Mouse (Mus musculus) heart, adult 18-20 months (tissue): Measurements from ENCODE around the gene Scfd2. TPM values are rescaled to one million over a fixed set of nuclear protein-coding genes. Genes with fewer than 3 reads are reported as not detected.
A peak's percentile ranks its signal among the peaks of the same experiment; 100 is the strongest.

Experiments used
- DNase-seq, 2 experiments: peaks; one replicate each; pipeline ENCODE4 v3.0.0; 2021 to 2022; ENCODE audit warnings: mixed read lengths in 1 of 2
- total RNA-seq, 2 experiments: library from RNA; stranded (reverse); gene quantifications; 2 replicates each; pipeline ENCODE4 v1.2.3; 2021

Gene Scfd2
- total RNA-seq, 2 experiments from 2014 or later: 11.7 to 13.8 TPM

DNA sequence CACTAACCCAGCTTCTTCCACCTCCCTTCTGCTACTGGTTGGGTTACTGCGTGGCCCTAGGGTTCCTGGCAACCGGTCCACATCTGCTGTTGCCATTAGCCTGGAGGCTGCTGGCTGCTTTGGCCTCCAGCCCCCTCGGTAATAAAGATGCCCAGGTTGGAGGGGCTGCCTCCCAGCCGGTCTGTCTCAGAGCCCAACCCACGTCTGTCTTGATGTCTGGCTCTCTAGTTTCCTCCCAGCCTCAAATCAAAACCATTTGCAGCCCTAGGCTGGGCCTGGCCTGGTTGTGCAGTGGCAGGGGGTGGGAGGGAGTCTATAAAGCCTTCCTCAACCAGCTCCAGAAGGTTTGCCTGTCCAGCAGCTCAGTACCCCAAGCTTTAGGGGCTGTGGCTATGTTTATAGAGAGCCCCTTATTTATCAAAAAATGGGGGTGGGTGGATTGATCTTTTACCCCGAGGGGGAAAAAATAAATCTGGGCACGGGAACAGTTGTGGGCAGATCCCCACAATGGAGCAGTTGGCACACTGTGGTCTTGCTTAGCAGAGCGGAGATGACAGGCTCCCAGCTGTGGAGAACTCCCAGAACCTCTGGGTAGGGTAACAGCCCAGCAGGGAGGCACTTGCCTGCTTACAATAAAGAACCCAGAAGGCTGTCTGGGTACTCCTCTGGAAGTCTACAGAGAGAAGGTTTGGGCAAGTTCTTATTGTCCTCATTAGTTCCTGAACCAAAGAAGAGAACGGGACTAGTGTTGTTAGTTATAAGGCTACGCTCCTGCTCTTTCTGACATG, 329.8 kb downstream of the Scfd2 start:
- no peak for DNase-seq

DNA sequence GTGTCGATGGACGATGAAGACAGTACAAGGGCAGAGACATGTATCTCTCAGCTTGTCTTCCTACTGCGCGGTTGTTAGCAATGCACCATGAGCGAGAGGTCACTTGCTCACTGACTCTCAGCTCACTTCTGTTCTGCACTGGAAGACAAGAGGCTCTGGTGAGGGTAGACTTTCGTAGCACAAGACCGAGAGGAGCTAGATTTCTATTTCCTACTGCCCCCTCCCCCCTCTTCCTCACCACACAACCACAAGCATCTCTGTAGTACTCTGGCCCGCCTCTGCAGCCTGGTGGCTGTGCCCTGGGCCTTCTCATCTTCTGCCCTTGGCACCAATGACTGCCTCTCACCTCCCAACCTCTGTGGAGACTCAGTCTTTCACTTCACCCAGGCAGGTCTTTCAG, 331.1 kb downstream of the Scfd2 start:
- DNase-seq: no peak

- peak in 1 of 2 experiments; percentile 39 for DNase-seq
Measured at GRCm38 (mm10) chr5:74199793-74200192, 331.8 kb downstream of the Scfd2 start.

DNA sequence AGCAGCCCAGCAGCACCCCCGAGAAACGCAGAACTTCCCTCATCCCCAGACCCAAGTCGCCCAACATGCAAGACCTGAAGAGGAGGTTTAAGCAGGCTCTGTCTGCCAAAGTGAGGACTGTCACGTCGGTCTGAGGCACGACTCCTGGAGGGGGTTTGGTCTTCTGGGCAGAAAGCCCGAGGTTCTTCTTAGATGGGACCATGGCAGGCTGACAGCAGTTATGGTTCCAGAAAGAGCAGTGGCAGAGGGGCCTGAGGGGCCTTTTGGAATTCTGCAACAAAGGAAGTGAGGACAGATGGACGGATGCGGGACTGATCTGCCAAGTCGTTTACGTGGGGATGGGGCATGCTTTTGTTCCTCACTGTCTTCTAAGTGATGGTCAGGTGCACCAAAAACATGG, 333.1 kb downstream of the Scfd2 start:
- DNase-seq: peak in 1 of 2 experiments; percentile 35

DNA sequence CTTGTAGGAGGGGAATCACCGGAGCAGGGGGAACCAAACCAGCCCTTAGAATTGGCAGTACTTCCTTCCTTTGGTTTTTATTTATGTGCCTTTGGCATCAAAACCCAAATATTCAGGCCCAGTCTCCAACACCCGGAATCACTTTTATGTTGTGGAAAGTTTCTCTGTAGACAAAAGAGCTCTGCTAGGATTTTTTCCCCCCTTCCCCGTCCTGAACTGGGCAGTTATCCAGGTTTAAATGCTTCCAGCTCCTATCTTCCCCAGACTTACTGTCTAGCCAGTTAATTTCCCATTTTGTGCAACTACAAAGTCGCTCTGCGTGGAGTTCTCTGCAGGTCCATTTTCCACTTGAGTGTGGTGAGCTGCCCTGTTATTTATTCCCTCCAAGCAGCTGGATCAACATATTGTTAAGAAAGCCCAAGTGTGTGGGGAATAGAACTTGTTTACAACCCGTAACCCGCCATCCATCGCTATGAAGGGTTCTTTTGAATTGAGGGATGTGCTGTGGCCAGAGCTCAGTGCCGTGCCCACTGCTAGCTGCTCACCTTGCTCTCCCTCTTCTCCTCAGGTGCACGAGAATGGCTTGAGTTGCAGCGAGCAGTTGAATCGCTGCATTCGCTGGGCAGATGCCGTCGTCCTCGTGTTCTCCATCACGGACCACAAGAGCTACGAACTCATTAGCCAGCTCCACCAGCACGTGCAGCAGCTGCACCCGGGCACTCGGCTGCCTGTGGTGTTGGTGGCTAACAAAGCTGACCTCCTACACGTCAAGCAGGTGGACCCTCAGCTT, 333.8 kb downstream of the Scfd2 start:
- DNase-seq: peak; percentile 47 to 64

DNA sequence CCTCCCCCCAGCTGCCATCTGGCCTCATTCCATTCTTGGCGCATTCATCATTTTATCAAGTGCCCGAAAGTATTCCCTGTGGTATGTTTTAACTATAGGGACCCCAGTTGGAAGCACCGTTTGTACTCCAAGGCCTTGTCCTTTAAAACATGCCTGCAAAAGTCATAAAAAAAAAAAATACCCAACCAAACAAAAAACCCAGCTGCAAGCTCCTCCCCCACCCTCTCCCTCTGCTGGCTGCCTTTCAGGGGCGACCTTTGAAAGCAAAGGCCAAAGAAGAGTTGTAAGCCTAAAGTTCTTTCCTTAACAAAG, 335.3 kb downstream of the Scfd2 start:
- peak in 1 of 2 experiments; percentile 65 for DNase-seq

DNA sequence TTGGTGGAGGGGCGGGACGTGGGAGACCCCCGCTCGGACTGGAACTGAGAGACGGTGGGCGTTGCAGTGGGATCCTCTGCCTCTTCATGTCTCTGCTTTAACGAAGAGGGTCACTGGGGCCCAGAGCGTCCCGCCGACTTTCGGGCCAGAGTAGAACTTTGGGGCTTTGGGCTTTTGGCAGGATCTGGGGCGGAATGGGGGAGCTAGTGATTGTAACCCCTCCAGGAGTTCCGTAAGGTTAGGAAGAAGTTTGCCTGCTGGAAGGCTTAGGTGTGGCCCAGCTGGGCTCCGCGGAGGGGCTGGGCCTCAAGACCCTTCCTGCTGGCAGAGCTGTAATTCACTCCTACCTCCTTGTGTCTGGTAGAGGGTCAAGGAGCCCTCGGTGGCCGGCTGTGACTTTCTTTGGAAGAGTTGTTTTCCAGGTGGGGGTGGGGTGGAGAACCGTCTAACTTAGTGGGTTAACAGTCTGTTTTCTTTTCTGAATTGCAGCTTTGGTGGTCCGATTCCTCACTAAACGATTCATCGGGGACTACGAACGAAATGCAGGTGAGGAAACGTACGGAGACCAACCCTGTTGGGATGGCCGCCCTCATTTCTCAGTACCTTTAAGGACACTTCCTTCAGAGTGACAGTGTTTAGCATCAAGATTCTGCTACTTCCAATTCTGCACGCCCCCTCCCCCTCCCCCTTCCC, 335.8 kb downstream of the Scfd2 start:
- peak in 1 of 2 experiments; percentile 53 for DNase-seq

DNA sequence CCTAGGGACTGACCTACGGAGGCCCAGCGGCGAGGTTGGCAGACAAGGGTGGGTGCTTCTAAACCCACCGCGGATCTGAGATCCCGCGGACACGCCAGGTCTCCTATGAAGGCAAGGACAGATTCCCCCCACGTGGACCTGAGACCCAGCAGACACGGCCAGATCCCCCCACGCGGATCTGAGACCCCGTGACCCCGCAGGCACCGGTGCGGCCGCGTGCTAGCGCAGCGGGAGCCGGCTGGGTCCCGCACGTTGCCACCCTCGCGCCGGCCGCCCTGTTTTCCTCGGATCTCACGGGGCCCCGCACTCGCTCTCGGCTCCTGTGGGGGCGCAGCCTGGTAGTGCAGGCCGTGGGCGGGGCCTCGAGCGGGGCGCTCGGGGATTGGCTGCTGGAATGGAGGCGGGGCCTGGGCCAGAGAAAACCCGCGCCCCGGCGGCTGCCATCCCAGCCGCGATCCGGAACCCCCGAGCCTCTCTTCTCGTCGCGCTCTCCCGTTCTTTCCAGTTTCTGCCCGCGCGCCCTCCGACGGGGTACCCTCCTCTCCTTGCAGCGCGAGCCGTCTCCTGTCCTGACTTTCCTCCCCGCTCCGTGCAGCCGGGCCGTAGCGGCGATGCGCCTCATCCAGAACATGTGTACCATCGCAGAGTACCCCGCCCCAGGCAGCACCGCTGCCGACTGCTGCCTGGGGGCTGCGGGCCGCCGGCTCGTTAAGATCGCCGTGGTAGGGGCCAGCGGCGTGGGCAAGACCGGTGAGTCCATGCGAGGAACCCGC, 336.5 kb downstream of the Scfd2 start, which contains the start of gene Rasl11b:
TSS of gene Rasl11b (plus strand) at position 446 of the 773 bp plus-strand sequence.
- peak; percentile 96 for DNase-seq

DNA sequence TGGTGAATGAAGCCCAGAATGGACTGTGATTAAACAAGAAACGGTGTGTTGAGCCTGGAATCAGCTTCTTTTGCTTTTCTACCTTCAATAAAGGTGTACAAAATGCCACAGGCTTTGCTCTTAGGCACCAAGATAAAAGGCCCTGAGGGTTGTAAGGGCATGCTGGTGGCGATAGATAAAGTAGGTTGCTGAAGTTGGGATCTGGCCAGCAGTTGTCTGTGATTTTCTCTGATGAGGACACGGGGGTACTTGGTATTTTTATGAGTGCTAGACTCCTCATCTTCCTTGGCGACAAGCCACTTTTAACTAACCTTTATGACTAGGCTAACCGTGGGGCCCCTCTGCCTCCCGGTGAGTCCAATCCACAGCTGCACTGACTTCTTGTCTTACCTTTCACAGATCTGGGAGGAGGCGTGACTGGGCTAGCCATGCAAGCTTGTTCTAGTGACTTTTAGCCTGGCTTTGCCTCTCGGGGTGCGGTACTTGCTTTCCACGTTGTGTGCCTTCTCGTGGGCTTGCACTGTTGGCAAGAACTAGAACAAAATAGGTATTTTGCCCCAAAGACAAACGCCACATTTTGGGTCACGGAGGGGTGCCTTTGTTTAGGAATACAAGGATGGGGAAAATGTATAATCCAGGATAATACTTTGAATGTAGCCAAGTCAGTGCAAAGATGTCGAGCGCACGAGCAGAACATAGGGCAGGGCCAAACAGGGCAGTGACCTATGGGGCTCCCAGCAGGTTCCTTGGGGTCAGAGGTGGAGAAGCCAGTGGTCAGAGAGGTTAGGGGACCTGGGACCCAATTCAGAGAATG, 337.3 kb downstream of the Scfd2 start:
- no peak for DNase-seq

- DNase-seq: no peak
Measured at GRCm38 (mm10) chr5:74193626-74194025, 337.9 kb downstream of the Scfd2 start.

DNA sequence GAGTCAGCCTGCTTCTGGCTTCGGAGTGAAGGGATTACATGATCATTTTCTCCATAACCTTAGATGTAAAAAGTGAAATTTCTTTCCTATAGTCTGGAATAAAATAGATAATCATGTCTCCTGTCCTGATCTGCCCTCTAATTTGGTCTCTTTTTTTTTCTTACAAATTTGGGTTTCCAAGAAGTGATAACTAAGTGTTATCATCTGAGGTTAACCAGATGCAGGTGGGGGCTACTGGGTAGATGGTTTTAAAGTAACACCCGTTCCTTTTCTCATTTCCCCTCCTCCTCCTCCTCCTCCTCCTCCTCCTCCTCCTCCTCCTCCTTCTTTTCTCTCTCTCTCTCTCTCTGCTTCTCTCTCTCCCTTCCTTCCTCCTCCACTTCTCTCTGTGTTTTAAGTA, 338.6 kb downstream of the Scfd2 start:
- no peak for DNase-seq

DNA sequence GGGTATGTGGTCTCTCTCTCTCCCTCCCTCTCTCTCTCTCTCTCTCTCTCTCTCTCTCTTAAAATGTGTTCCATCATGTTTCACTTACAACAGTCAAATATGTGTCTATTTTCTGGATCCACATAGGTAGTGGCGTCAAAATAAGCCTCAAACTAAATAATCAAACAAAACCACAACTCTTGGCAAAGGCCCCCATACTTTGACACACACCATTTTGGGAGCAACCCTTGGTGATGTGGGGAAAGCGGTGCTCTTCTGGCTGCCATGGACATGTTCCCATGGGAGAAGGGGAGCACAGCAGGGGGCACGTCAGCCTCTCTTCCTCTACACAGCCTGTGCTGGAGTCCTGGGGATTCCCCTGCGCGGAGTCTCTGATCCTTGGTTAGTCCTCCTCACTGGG, 340.6 kb downstream of the Scfd2 start:
- DNase-seq: no peak

- DNase-seq: peak; percentile 61 to 62
Measured at GRCm38 (mm10) chr5:74190161-74190491, 341.4 kb downstream of the Scfd2 start.

GRCm38 (mm10) chr5:74189484-74190160, 341.9 kb downstream of the Scfd2 start:
- no peak for DNase-seq

DNA sequence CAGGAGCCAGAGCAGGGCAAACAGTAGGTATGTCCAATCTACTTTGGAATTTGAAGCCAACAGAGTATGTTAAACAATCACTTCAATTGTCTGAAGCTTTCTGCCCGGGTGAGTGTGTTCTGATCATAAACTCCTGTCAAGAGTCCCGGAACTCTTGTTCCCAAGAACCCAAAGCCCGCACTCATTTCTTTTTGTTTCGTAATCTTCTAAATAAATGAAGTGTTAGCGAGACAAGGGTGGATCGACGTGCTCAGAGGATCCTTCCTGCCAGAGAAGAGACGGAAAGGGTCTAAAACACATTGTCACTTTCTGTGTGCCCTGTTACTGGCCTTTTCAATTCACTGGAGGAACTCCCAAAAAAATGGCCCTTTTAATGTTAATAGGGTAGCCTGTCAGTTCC, 342.7 kb downstream of the Scfd2 start:
- DNase-seq: no peak

DNA sequence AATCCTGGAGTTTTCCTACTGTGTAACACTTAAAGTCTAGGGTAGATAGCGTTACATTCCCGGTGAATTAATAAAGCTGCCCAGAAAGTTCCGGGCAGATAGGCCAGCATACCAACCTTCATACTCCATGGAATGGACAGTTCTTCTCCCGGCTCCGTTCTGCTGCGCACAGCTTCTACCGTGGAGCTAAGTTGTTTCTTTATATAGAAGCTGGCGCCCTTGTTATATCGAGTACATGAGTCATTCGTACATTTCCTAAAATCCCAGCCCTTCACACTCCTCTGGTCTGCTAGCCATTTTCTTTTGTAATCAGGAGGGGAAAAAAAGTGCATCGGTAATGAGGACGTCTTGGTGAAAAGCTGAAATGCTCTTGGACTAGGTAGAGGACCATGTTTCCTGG, 343.5 kb downstream of the Scfd2 start:
- peak in 1 of 2 experiments; percentile 50 for DNase-seq

DNA sequence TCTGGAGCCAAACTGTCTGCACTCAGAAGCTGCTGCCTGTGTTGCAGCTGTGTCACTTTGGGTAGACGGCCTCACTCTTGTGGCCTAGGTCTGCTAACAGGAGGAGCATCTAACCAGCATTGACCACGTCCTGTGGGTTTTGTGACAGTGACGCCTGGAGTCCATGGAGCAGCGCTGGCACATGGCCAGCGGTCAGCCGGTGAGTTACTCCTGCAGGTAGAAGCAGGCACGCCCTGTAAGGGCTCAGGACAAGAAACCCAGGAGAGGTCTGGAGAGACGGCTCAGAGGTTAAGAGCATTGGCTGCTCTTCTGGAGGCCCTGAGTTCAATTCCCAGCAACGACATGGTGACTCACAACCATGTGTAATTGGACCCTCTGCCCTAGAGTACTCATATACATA, 347.0 kb downstream of the Scfd2 start:
- DNase-seq: no peak

DNA sequence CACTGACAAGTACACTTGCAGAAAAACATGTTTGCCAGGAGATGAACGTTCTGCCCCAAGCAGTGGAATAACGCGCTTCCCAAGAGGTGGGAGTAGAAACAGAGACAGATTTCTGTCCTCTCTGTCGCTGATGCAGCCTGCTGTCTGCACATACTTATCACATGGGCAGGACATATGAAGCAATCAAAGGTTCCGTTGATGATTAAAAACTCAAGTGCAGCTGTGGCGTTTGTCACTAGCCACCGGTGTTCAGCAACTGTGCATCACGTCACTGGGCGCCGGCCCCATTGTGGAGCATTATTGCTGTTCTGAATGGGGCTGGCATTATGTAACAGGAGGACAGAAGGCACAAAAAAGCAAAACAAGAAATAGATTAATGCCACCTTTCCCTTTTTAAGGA, 348.4 kb downstream of the Scfd2 start:
- DNase-seq: no peak

GRCm38 (mm10) chr5:74180216-74180615, 351.3 kb downstream of the Scfd2 start:
- no peak for DNase-seq

DNA sequence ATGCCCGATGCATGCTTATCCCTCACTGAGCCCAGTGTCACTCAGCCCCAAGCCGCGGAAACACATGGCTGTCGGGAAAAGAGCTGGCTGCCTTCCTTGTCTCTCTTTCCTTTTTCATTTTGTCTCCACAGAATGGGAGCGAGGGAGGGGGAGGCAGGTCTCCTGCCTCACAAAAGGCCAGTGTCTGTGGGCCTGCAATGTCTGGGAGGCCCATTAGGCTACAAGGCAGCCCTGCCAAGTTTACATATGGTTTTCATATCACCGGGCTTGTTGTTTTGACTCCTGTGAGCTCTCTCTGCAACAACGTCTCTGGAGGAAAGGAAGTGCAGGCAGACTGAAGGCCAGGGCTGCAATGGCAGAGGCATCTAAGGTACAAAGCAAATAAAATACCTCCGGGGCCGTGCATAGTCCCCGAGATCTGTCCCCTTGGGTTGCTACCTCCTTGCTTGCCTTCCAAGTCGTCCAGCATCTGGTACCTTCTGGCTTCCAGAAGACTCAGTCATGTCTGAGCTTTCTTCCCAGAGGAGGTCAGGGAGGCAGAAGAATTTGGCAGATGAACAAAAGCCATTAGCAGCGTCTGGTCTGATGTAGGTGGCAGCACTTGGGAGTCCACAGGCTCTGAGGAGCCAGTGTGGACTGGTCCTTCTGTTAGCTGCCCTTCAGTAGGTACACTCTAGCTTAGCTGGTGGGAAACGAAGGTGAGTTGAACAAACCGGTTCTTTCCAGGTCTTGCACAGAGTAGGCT, 355.9 kb downstream of the Scfd2 start:
- DNase-seq: peak; percentile 57 to 85
